In the genomic region with DNA sequence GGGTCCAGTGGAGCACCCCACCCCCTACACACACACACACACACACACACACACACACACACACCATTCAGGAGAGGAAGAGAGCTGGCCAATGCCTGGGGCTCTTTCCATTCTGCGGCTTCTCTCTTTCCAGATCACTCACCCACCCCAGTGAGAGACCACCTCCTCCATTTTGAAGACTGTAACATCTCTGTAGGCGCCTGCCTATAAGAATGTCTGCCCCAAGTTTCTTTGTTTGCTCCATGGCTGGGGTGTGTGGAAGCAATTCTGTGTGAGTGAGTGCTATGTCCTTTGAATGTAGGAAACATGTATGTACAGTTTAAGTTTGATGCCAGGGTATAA, we compare ENCODE assay signal across 10 mouse cellular contexts. TPM values are rescaled to one million over a fixed set of nuclear protein-coding genes. Genes with fewer than 3 reads are reported as not detected.
A peak's percentile ranks its signal among the peaks of the same experiment; 100 is the strongest.
DNase-seq lines count a peak whose midpoint lies in the region; ATAC-seq and TF ChIP-seq lines count a peak whose summit lies in the region.
"Had no signal": no experiment of that assay in that cellular context is flagged by ENCODE, and none has a peak within 500 bp of the region (broad histone marks: within the 10 kb centered on the region; RNA-seq: fewer than 3 reads in every experiment).

No protein-coding gene starts in this region.

- 0% methylated on average over 2 of the region's 2 CpGs for WGBS in heart, embryonic 12.5 days
- 0% methylated on average over 2 of the region's 2 CpGs for WGBS in hindbrain, embryonic 11.5 days
- WGBS in midbrain, embryonic 11.5 days, result 3% methylated on average over 2 of the region's 2 CpGs

- peak overlapping the region; percentile 94 for H3K27ac ChIP-seq in heart, embryonic 12.5 days (ENCODE audit: poor library complexity, severe bottlenecking)
- H3K27ac ChIP-seq in ES-E14 (ENCODE audit: insufficient read depth, low read depth, low read length, poor library complexity, severe bottlenecking), result no peak overlapping the region
- H3K27ac ChIP-seq in hindbrain, embryonic 11.5 days (ENCODE audit: low read depth, low read length), result peak overlapping the region; percentile 75
- H3K27ac ChIP-seq in midbrain, embryonic 11.5 days (ENCODE audit: low read depth, low read length), result peak overlapping the region; percentile 12; the same call in 1 of the 2 replicates

- H3K36me3 ChIP-seq in heart, embryonic 12.5 days, result no peaks in the 10 kb centered on the region
- no peaks in the 10 kb centered on the region for H3K36me3 ChIP-seq in ES-E14 (ENCODE audit: control insufficient read depth, insufficient read depth, low read length, poor library complexity, severe bottlenecking)
- H3K36me3 ChIP-seq in hindbrain, embryonic 11.5 days (ENCODE audit: control insufficient read depth, insufficient read depth, low read length), result no peaks in the 10 kb centered on the region
- H3K36me3 ChIP-seq in midbrain, embryonic 11.5 days (ENCODE audit: control insufficient read depth, insufficient read depth, low read length), result no peaks in the 10 kb centered on the region

- no peak for ATAC-seq in heart, embryonic 12.5 days (ENCODE audit: insufficient number of reproducible peaks, low FRiP score)
- no peak; the same call in 1 of the 2 replicates for ATAC-seq in hindbrain, embryonic 11.5 days (ENCODE audit: low FRiP score)
- no peak for ATAC-seq in midbrain, embryonic 11.5 days (ENCODE audit: low FRiP score)
- no peak for ATAC-seq in inflammation-experienced regulatory T-cells, adult 6 months

- peak overlapping the region; percentile 82 for H3K4me3 ChIP-seq in heart, embryonic 12.5 days
- H3K4me3 ChIP-seq in ES-E14 (ENCODE audit: insufficient read depth in 1 of 2, low read depth in 1 of 2, low read length in 2 of 2, poor library complexity in 1 of 2, severe bottlenecking in 1 of 2), result peak overlapping the region; percentile 63 to 76; a peak in 3 of 4 replicates
- H3K4me3 ChIP-seq in hindbrain, embryonic 11.5 days (ENCODE audit: low read depth, low read length), result peak overlapping the region; percentile 72
- peak overlapping the region; percentile 68 for H3K4me3 ChIP-seq in midbrain, embryonic 11.5 days (ENCODE audit: low read depth, low read length)

- H3K27me3 ChIP-seq in heart, embryonic 12.5 days (replicated peaks), result no peaks in the 10 kb centered on the region
- no peaks in the 10 kb centered on the region for H3K27me3 ChIP-seq in hindbrain, embryonic 11.5 days (ENCODE audit: control insufficient read depth, insufficient read depth, low read length)
- no peaks in the 10 kb centered on the region for H3K27me3 ChIP-seq in midbrain, embryonic 11.5 days (ENCODE audit: control insufficient read depth, insufficient read depth, low read length)

- H3K4me2 ChIP-seq in heart, embryonic 12.5 days, result peak overlapping the region; percentile 95
- H3K4me2 ChIP-seq in hindbrain, embryonic 11.5 days (replicated peaks; ENCODE audit: low read depth, low read length), result peak overlapping the region; percentile 76
- peak overlapping the region; percentile 83 for H3K4me2 ChIP-seq in midbrain, embryonic 11.5 days

- in situ Hi-C loops in ES-E14 (cut with MboI; ENCODE audit: low sequenced_read_pairs in 2 of 2, unreplicated experiment in 2 of 2), result loop anchor here in 1 of 2 experiments (10.0 kb wide), 1 partner anchor 88 kb away; no protein-coding TSS in a partner anchor

- H3K9ac ChIP-seq in heart, embryonic 12.5 days, result peak overlapping the region; percentile 95
- no peak overlapping the region; the same call in 1 of the 2 replicates for H3K9ac ChIP-seq in ES-E14 (ENCODE audit: insufficient read depth, low read depth, low read length, poor library complexity, severe bottlenecking)
- H3K9ac ChIP-seq in hindbrain, embryonic 11.5 days (ENCODE audit: low read depth, low read length), result peak overlapping the region; percentile 89
- peak overlapping the region; percentile 89 for H3K9ac ChIP-seq in midbrain, embryonic 11.5 days (ENCODE audit: low read length)

- DNase-seq in heart, adult 18-20 months, result no peak
- no peak for DNase-seq in ES-E14 (ENCODE audit: low read depth, low spot score)
- no peak for DNase-seq in hindbrain, embryonic 11.5 days (ENCODE audit: low spot score)
- peak; percentile 94 for DNase-seq in midbrain, embryonic 11.5 days (ENCODE audit: low spot score, missing footprints)
- DNase-seq in T-cell, adult 2 months (ENCODE audit: low spot score), result no peak
- DNase-seq in cerebellum, postnatal 4 days (ENCODE audit: low spot score in 2 of 2), result no peak
- DNase-seq: kidney, adult 8-10 months had no signal

- H3K9me3 ChIP-seq in heart, embryonic 12.5 days (replicated peaks), result no peaks in the 10 kb centered on the region
- no peaks in the 10 kb centered on the region for H3K9me3 ChIP-seq in ES-E14 (ENCODE audit: control insufficient read depth, insufficient read depth, low read depth, low read length)
- H3K9me3 ChIP-seq in hindbrain, embryonic 11.5 days (ENCODE audit: control insufficient read depth, low read length), result no peaks in the 10 kb centered on the region
- H3K9me3 ChIP-seq in midbrain, embryonic 11.5 days (ENCODE audit: control insufficient read depth, low read length), result no peaks in the 10 kb centered on the region

- peaks cover 54% of the 10 kb centered on the region for H3K4me1 ChIP-seq in heart, embryonic 12.5 days (replicated peaks)
- H3K4me1 ChIP-seq in ES-E14 (ENCODE audit: control insufficient read depth in 2 of 2, insufficient read depth in 2 of 2, low read length in 2 of 2, poor library complexity in 1 of 2), result peaks cover 0 to 17% of the 10 kb centered on the region in 2 experiments
- peaks cover 11% of the 10 kb centered on the region for H3K4me1 ChIP-seq in hindbrain, embryonic 11.5 days (replicated peaks; ENCODE audit: control insufficient read depth, insufficient read depth, low read length)
- H3K4me1 ChIP-seq in midbrain, embryonic 11.5 days (ENCODE audit: control insufficient read depth, insufficient read depth, low read length), result peaks cover 29% of the 10 kb centered on the region

TF ChIP-seq in ES-E14, 5 proteins besides CTCF, POLR2A, EP300 and RAD21:
- TF ChIP-seq CHD2 (IDR thresholded peaks at IDR 0.05; ENCODE audit: low read depth, low read length), result no peak
- no peak for TF ChIP-seq ZC3H11A (IDR thresholded peaks at IDR 0.05; ENCODE audit: borderline replicate concordance, low read depth, low read length)
- TF ChIP-seq HCFC1 (IDR thresholded peaks at IDR 0.05; ENCODE audit: borderline replicate concordance, insufficient read depth, low read length), result no peak
- TF ChIP-seq ZNF384 (IDR thresholded peaks at IDR 0.05; ENCODE audit: low read depth, low read length), result no peak
- no peak for TF ChIP-seq MAFK (IDR thresholded peaks at IDR 0.05; ENCODE audit: insufficient read depth, low read depth, low read length)
TF ChIP-seq in ES-E14: peak in this region for 0.

RNA-seq across cellular contexts. Expression of gene Kirrel, which starts 1.5 kb away (rescaled TPM):
- polyA plus RNA-seq in heart, embryonic 12.5 days (2016; fragmentation: Nextera tagmentation; extraction: Ambion mirVana), result 19.6 and 20.1 TPM in 2 replicates
- total RNA-seq in heart, adult 18-20 months (2021), result 1 to 10 TPM; 5.4 to 6.3 TPM
- total RNA-seq in ES-E14 (2012; rRNA removed), result 35.5 and 37.8 TPM in 2 replicates
- polyA plus RNA-seq in hindbrain, embryonic 11.5 days (2014; fragmentation: Nextera tagmentation; extraction: Ambion mirVana), result 7.3 and 11.5 TPM in 2 replicates
- polyA plus RNA-seq in midbrain, embryonic 11.5 days (2014; fragmentation: Nextera tagmentation; extraction: Ambion mirVana), result 6.4 and 7.4 TPM in 2 replicates
- not detected for polyA plus RNA-seq in inflammation-experienced regulatory T-cells, adult 6 months (2017; shearing (Covaris generic))
- total RNA-seq: neutrophil, adult 5-6 weeks had no signal
